Mouse (Mus musculus): ENCODE results near the gene Hoxc12. TPM values are rescaled to one million over a fixed set of nuclear protein-coding genes. Genes with fewer than 3 reads are reported as not detected.

Gene Hoxc12
- total and polyA plus RNA-seq, 3 experiments = not detected

- H3K4me3 ChIP-seq (ENCODE audit: control insufficient read depth in 1 of 2, insufficient read depth in 1 of 2, low read depth in 2 of 2, low read length in 2 of 2) = no peak overlapping the region
- H3K9ac ChIP-seq (ENCODE audit: control insufficient read depth, low read depth, low read length, poor library complexity, severe bottlenecking) = no peak overlapping the region
- H3K36me3 ChIP-seq (ENCODE audit: control insufficient read depth in 1 of 2, insufficient read depth in 2 of 2, low read length in 2 of 2) = no peaks in the 10 kb centered on the region
- no peak overlapping the region for H3K27ac ChIP-seq (ENCODE audit: control insufficient read depth, low read depth, low read length)
- peaks cover 0 to 8% of the 10 kb centered on the region in 2 experiments for H3K27me3 ChIP-seq (ENCODE audit: control insufficient read depth in 1 of 2, insufficient read depth in 2 of 2, low read length in 2 of 2)
- no peaks in the 10 kb centered on the region for H3K9me3 ChIP-seq (replicated peaks; ENCODE audit: insufficient read depth, low read length)
- no peak for DNase-seq (ENCODE audit: low read depth, low spot score)
- no peaks in the 10 kb centered on the region for H3K79me2 ChIP-seq (ENCODE audit: control insufficient read depth, insufficient read depth, low read length, poor library complexity)
- TF ChIP-seq TCF12 (IDR thresholded peaks at IDR 0.05; ENCODE audit: low read depth, low read length) (no peak), E2F4 (IDR thresholded peaks at IDR 0.05; ENCODE audit: borderline replicate concordance, low read depth, low read length) (no peak), MAFK (IDR thresholded peaks at IDR 0.05; ENCODE audit: borderline replicate concordance, low read depth, low read length) (no peak), EP300 (IDR thresholded peaks at IDR 0.05; ENCODE audit: low read depth in 1 of 2, low read length in 2 of 2) (no peak), MYC (IDR thresholded peaks at IDR 0.05; ENCODE audit: low read depth, low read length) (no peak), MXI1 (IDR thresholded peaks at IDR 0.05; ENCODE audit: low read depth, low read length) (no peak), TBP (IDR thresholded peaks at IDR 0.05; ENCODE audit: low read depth, low read length) (no peak), MAX (IDR thresholded peaks at IDR 0.05; ENCODE audit: low read length) (no peak), BHLHE40 (IDR thresholded peaks at IDR 0.05; ENCODE audit: borderline replicate concordance, low read depth, low read length) (no peak), GABPA (IDR thresholded peaks at IDR 0.05; ENCODE audit: low read depth, low read length) (no peak), RAD21 (IDR thresholded peaks at IDR 0.05; ENCODE audit: low read depth, low read length) (no peak), ZMIZ1 (IDR thresholded peaks at IDR 0.05; ENCODE audit: low read depth, low read length) (no peak), UBTF (IDR thresholded peaks at IDR 0.05; ENCODE audit: borderline replicate concordance, insufficient read depth, low read depth, low read length) (no peak), ZC3H11A (IDR thresholded peaks at IDR 0.05; ENCODE audit: low read depth, low read length) (no peak), CHD2 (IDR thresholded peaks at IDR 0.05; ENCODE audit: low read length) (no peak), JUND (IDR thresholded peaks at IDR 0.05; ENCODE audit: low read depth, low read length) (no peak), KAT2A (conservative IDR thresholded peaks at IDR 0.05; ENCODE audit: low read depth, low read length) (no peak), MEF2A (IDR thresholded peaks at IDR 0.05; ENCODE audit: extremely low read depth, insufficient replicate concordance, low read depth, low read length, poor library complexity, severe bottlenecking) (no peak)
- no peaks in the 10 kb centered on the region for H3K4me1 ChIP-seq (ENCODE audit: control insufficient read depth in 1 of 2, insufficient read depth in 2 of 2, low read length in 2 of 2)
These were observed 2.9 kb downstream of the Hoxc12 start for GRCm38 (mm10) chr15:102939256-102940155.

Measured in MEL (cell line).